Mouse (Mus musculus) stomach, postnatal 0 days (tissue): ENCODE data around the gene Cox4i2. TPM values are rescaled to one million over a fixed set of nuclear protein-coding genes. Genes with fewer than 3 reads are reported as not detected.

Source experiments
- ATAC-seq: fragments of 200-750 bp; cut with Nextera tagmentation; 2 replicates; pipeline ENCODE4 v1.8.0; 2017; ENCODE audit not compliant: low FRiP score, low TSS enrichment
- DNase-seq: peaks from one replicate; pipeline ENCODE4 v3.0.0-alpha.2; 2016; ENCODE audit warnings: low spot score
- H3K27ac ChIP-seq: fragments of 300-500 bp; sonication (generic); replicated peaks from 2 replicates; pipeline ENCODE4 v1.5.1; 2014; ENCODE audit warnings: mild to moderate bottlenecking, control low read depth
- H3K27me3 ChIP-seq: fragments of 300-500 bp; sonication (generic); 2 replicates; pipeline ENCODE4 v1.6.1; 2014; ENCODE audit warnings: low read length; ENCODE audit not compliant: control insufficient read depth, insufficient read depth
- H3K36me3 ChIP-seq: fragments of 300-500 bp; sonication (generic); 2 replicates; pipeline ENCODE4 v1.6.1; 2014; ENCODE audit warnings: low read length, mixed read lengths; ENCODE audit not compliant: control insufficient read depth, insufficient read depth
- H3K4me1 ChIP-seq: fragments of 300-500 bp; sonication (generic); replicated peaks from 2 replicates; pipeline ENCODE4 v1.6.1; 2014; ENCODE audit warnings: antibody characterized with exemption; ENCODE audit not compliant: control insufficient read depth, insufficient read depth
- H3K4me2 ChIP-seq: fragments of 300-500 bp; sonication (generic); replicated peaks from 2 replicates; pipeline ENCODE4 v1.6.1; 2014; ENCODE audit warnings: low read depth, mild to moderate bottlenecking, control low read depth, moderate library complexity
- H3K4me3 ChIP-seq: fragments of 300-500 bp; sonication (generic); 2 replicates; pipeline ENCODE4 v1.5.1; 2014; ENCODE audit warnings: low read depth, low read length, control low read depth
- H3K9ac ChIP-seq: fragments of 300-500 bp; sonication (generic); 2 replicates; pipeline ENCODE4 v1.6.1; 2014; ENCODE audit warnings: mild to moderate bottlenecking, low read length, control low read depth, mixed read lengths
- H3K9me3 ChIP-seq: fragments of 300-500 bp; sonication (generic); 2 replicates; pipeline ENCODE4 v1.6.1; 2016; ENCODE audit warnings: low read length; ENCODE audit not compliant: control insufficient read depth
- CTCF ChIP-seq: IDR thresholded peaks from 2 replicates; pipeline ENCODE4 v1.5.1; 2016; ENCODE audit warnings: antibody characterized with exemption, low read depth, mild to moderate bottlenecking, moderate library complexity
- EP300 ChIP-seq: optimal IDR thresholded peaks from 2 replicates; pipeline ENCODE3; 2016; ENCODE audit warnings: antibody characterized with exemption
- WGBS: fragments of 180-500 bp; shearing (Covaris S2); extraction: QIAGEN DNeasy Blood & Tissue Kit; methylation state at CpG from one replicate; pipeline ENCODE4 v1.1.7; 2014; 5-methylcytosine and 5-hydroxymethylcytosine counted together
- polyA plus RNA-seq: library from polyadenylated mRNA; unstranded; fragments of >200 nt; fragmentation: Nextera tagmentation; extraction: Ambion mirVana; gene quantifications from 2 replicates; pipeline ENCODE4 v1.2.1, GENCODE M21; 2015

Cox4i2 gene
- 9.8 and 10.6 TPM in 2 replicates for polyA plus RNA-seq

- TF ChIP-seq EP300 (no peak), CTCF (no peak)
- Histone ChIP-seq H3K9me3 (no peaks in the 10 kb centered on the region), H3K9ac (peak within 1 kb of the TSS; percentile 53), H3K4me2 (peak within 1 kb of the TSS; percentile 49), H3K36me3 (no peaks in the 10 kb centered on the region), H3K27ac (no peak within 1 kb of the TSS), H3K4me1 (no peaks in the 10 kb centered on the region), H3K27me3 (no peaks in the 10 kb centered on the region), H3K4me3 (peak within 1 kb of the TSS; percentile 27)
- no peak for DNase-seq
- WGBS: 7% methylated on average over 30 of the region's 30 CpGs
- peak; percentile 27 for ATAC-seq
These were observed at the start of gene Cox4i2 for GRCm38 (mm10) chr2:152753944-152754711. Gene Cox4i2 (plus strand): TSS chr2:152754173.

GRCm38 (mm10) chr2:152704256-152704605, 49.7 kb upstream of the Cox4i2 start:
- H3K27ac ChIP-seq: no peak overlapping the region
- no peak overlapping the region for H3K4me2 ChIP-seq
- peaks cover 37% of the 10 kb centered on the region for H3K36me3 ChIP-seq
- peaks cover 13% of the 10 kb centered on the region; the same call in 1 of the 2 replicates for H3K4me1 ChIP-seq
- ATAC-seq (no peak), DNase-seq (no peak)
- no peak for TF ChIP-seq EP300
- no peak for TF ChIP-seq CTCF
- H3K4me3 ChIP-seq: no peak overlapping the region
- no peak overlapping the region for H3K9ac ChIP-seq
- WGBS: 87% methylated on average over 5 of the region's 5 CpGs
- H3K9me3 ChIP-seq: no peaks in the 10 kb centered on the region
- H3K27me3 ChIP-seq: no peaks in the 10 kb centered on the region

- no peak overlapping the region for H3K4me3 ChIP-seq
- no peak for DNase-seq
- WGBS: 91% methylated on average over 14 of the region's 14 CpGs
- no peak overlapping the region for H3K27ac ChIP-seq
- no peaks in the 10 kb centered on the region for H3K27me3 ChIP-seq
- H3K4me1 ChIP-seq: peaks cover 13% of the 10 kb centered on the region; the same call in 1 of the 2 replicates
- peak overlapping the region; percentile 5; the same call in 1 of the 2 replicates for H3K9ac ChIP-seq
- no peak overlapping the region for H3K4me2 ChIP-seq
- peaks cover 34% of the 10 kb centered on the region for H3K36me3 ChIP-seq
- H3K9me3 ChIP-seq: no peaks in the 10 kb centered on the region
- TF ChIP-seq CTCF: no peak
- TF ChIP-seq EP300: no peak
- ATAC-seq: no peak
These were observed 49.1 kb upstream of the Cox4i2 start for GRCm38 (mm10) chr2:152704811-152705370.

- Histone ChIP-seq H3K9me3 (no peaks in the 10 kb centered on the region), H3K9ac (peak overlapping the region; percentile 43; the same call in 1 of the 2 replicates), H3K4me1 (peaks cover 13% of the 10 kb centered on the region; the same call in 1 of the 2 replicates), H3K4me2 (no peak overlapping the region), H3K27me3 (no peaks in the 10 kb centered on the region), H3K27ac (peak overlapping the region; percentile 91), H3K4me3 (no peak overlapping the region), H3K36me3 (peaks cover 33% of the 10 kb centered on the region)
- peak; percentile 58 for DNase-seq
- no peak for ATAC-seq
- WGBS: 69% methylated on average over 22 of the region's 22 CpGs
- no peak for TF ChIP-seq EP300
- no peak for TF ChIP-seq CTCF
These were observed 47.9 kb upstream of the Cox4i2 start for GRCm38 (mm10) chr2:152705993-152706571.

GRCm38 (mm10) chr2:152707186-152707585, 46.8 kb upstream of the Cox4i2 start:
- 19% methylated on average over 7 of the region's 7 CpGs for WGBS

More at GRCm38 (mm10) chr2:152707186-152707585, 46.8 kb upstream of the Cox4i2 start:
- TF ChIP-seq EP300: no peak
- no peak for TF ChIP-seq CTCF
- H3K4me2 ChIP-seq: peak overlapping the region; percentile 63
- DNase-seq (no peak), ATAC-seq (no peak)
- peak overlapping the region; percentile 71 for H3K9ac ChIP-seq
- peaks cover 13% of the 10 kb centered on the region; the same call in 1 of the 2 replicates for H3K4me1 ChIP-seq
- H3K27ac ChIP-seq: peak overlapping the region; percentile 91
- H3K36me3 ChIP-seq: peaks cover 25% of the 10 kb centered on the region
- peak overlapping the region; percentile 39 for H3K4me3 ChIP-seq
- H3K27me3 ChIP-seq: no peaks in the 10 kb centered on the region
- H3K9me3 ChIP-seq: no peaks in the 10 kb centered on the region
